Mouse (Mus musculus) forebrain, embryonic 14.5 days (tissue): ENCODE measurements around the gene Hist1h4a. TPM values are rescaled to one million over a fixed set of nuclear protein-coding genes. Genes with fewer than 3 reads are reported as not detected.

Experiments
- ATAC-seq: fragments of 200-750 bp; cut with Nextera tagmentation; 2 replicates; pipeline ENCODE4 v1.8.0; 2017; ENCODE audit warnings: mild to moderate bottlenecking, moderate library complexity
- DNase-seq: peaks from one replicate; pipeline ENCODE4 v3.0.0-alpha.2; 2015; ENCODE audit warnings: low spot score
- H3K27ac ChIP-seq: fragments of 300-500 bp; sonication (generic); 2 replicates; pipeline ENCODE4 v1.5.1; 2014; ENCODE audit warnings: low read depth, mild to moderate bottlenecking, control low read depth, low read length, moderate library complexity
- H3K27me3 ChIP-seq: fragments of 300-500 bp; sonication (generic); replicated peaks from 2 replicates; pipeline ENCODE4 v1.6.1; 2014; ENCODE audit warnings: low read length, control low read depth, mixed read lengths; ENCODE audit not compliant: control insufficient read depth, insufficient read depth
- H3K36me3 ChIP-seq: fragments of 300-500 bp; sonication (generic); 2 replicates; pipeline ENCODE4 v1.6.1; 2014; ENCODE audit warnings: low read length, control low read depth; ENCODE audit not compliant: control insufficient read depth, insufficient read depth
- H3K4me1 ChIP-seq: fragments of 300-500 bp; sonication (generic); 2 replicates; pipeline ENCODE4 v1.6.1; 2014; ENCODE audit warnings: antibody characterized with exemption, low read length, control low read depth; ENCODE audit not compliant: control insufficient read depth, insufficient read depth
- H3K4me2 ChIP-seq: fragments of 300-500 bp; sonication (generic); 2 replicates; pipeline ENCODE4 v1.6.1; 2014; ENCODE audit warnings: mild to moderate bottlenecking, control low read depth, low read length
- H3K4me3 ChIP-seq: fragments of 300-500 bp; sonication (generic); 2 replicates; pipeline ENCODE4 v1.5.1; 2014; ENCODE audit warnings: low read depth, low read length, control low read depth
- H3K9ac ChIP-seq: fragments of 300-500 bp; sonication (generic); 2 replicates; pipeline ENCODE4 v1.6.1; 2014; ENCODE audit warnings: mild to moderate bottlenecking, low read length, control low read depth, moderate library complexity
- H3K9me3 ChIP-seq: fragments of 300-500 bp; sonication (generic); replicated peaks from 2 replicates; pipeline ENCODE4 v1.6.1; 2016; ENCODE audit warnings: low read length, control low read depth, mixed read lengths; ENCODE audit not compliant: control insufficient read depth
- WGBS: fragments of 180-500 bp; shearing (Covaris S2); extraction: QIAGEN DNeasy Blood & Tissue Kit; methylation state at CpG from one replicate; pipeline ENCODE4 v1.1.7; 2014; 5-methylcytosine and 5-hydroxymethylcytosine counted together
- polyA plus RNA-seq: library from polyadenylated mRNA; unstranded; fragments of >200 nt; fragmentation: Nextera tagmentation; extraction: Ambion mirVana; gene quantifications from 2 replicates; pipeline ENCODE4 v1.2.1, GENCODE M21; 2014

Hist1h4a gene
- polyA plus RNA-seq, 1 experiment from 2014 or later: 0.97 TPM

DNA sequence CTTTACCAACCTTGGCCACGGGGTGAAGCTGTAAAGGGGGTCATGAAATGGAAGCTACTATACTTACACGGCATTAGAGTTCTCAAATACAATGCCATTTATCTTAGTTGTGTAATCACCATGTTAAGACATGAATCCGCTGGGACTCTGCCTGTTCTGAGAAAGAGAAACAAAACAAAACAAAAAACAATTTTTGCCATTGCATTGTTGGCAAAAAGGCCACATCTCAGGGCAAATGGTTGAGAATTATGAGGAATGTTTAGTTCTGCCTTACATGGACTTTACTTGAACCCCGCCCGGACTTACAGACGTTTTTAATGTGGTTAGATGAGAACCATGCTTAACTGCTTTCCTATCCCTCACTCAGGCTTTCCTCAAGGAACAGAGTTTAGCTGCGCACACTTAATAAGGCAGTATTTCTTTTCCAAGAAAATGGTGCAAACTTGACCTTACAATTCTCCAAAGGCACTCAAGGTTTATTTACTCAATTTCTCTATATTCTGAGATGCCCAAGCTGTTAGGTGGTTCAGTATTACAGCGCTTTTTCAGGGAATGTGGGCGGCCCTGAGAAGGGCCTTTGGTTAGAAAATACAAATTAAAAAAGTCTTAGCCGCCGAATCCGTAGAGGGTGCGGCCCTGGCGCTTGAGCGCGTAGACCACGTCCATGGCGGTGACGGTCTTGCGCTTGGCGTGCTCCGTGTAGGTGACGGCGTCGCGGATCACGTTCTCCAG lies 624 bp downstream of the Hist1h4a start:
- Histone ChIP-seq H3K4me3 (peak overlapping the region; percentile 53), H3K27me3 (no peaks in the 10 kb centered on the region), H3K4me1 (peaks cover 31% of the 10 kb centered on the region), H3K27ac (peak overlapping the region; percentile 88), H3K4me2 (peak overlapping the region; percentile 89), H3K9me3 (no peaks in the 10 kb centered on the region), H3K9ac (peak overlapping the region; percentile 64), H3K36me3 (no peaks in the 10 kb centered on the region)
- peak; percentile 38 for DNase-seq
- 1% methylated on average over 18 of the region's 27 CpGs for whole genome bisulfite sequencing
- ATAC-seq: no peak; the same call in 1 of the 2 replicates

DNA sequence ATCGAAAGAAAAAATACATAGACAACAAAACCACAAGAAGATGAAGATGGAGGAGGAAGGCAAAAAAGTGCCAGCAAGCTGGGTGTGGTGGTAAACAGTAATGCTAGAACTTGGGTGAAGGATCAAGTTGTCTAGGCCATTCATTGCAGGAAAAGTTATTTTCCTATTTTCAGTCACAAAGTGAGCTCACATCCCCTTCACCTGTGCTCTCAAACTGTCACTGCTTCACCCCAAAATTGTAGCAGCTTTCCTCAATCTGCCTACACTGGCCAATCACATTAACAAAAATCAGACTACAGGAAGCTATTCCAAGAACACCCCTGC lies 1.2 kb downstream of the Hist1h4a start:
- H3K4me3 ChIP-seq: peak overlapping the region; percentile 53; the same call in 1 of the 2 replicates
- peak overlapping the region; percentile 89 for H3K4me2 ChIP-seq
- no peaks in the 10 kb centered on the region for H3K9me3 ChIP-seq
- peaks cover 31% of the 10 kb centered on the region for H3K4me1 ChIP-seq
- peak overlapping the region; percentile 64 for H3K9ac ChIP-seq
- no peaks in the 10 kb centered on the region for H3K27me3 ChIP-seq
- H3K36me3 ChIP-seq: no peaks in the 10 kb centered on the region
- DNase-seq: no peak
- WGBS: 84% methylated on average over 1 of the region's 1 CpGs
- no peak for ATAC-seq
- peak overlapping the region; percentile 88; the same call in 1 of the 2 replicates for H3K27ac ChIP-seq

DNA sequence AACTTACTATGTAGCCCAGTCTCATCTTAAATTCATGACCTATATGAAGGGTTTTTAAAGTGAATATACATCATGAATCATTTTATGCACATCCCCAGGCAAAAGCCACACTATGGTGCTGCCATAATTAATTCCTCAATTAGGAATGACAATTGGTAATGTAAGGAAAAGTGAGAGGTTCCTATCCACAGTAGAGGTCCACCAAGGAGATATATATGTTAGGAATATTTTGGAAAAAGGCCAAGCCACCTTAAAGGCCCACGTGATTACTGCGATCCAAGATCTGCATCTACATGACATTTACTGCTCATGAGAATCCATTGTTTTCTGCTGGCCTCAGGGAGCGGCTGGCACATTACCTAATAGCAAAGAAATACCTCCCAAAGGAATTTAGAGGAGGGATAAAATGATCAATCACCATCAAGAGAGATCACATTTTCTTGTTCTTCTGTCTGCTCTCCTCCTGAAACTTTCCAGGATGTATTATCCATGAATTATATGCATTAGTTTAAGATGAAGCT lies 1.7 kb downstream of the Hist1h4a start:
- 78% methylated on average over 3 of the region's 3 CpGs for WGBS
- H3K27ac ChIP-seq: no peak overlapping the region
- no peaks in the 10 kb centered on the region for H3K27me3 ChIP-seq
- no peak overlapping the region for H3K4me3 ChIP-seq
- DNase-seq: no peak
- no peaks in the 10 kb centered on the region for H3K9me3 ChIP-seq
- H3K4me2 ChIP-seq: no peak overlapping the region
- H3K36me3 ChIP-seq: no peaks in the 10 kb centered on the region
- H3K9ac ChIP-seq: no peak overlapping the region
- no peak for ATAC-seq
- peaks cover 27% of the 10 kb centered on the region for H3K4me1 ChIP-seq

DNA sequence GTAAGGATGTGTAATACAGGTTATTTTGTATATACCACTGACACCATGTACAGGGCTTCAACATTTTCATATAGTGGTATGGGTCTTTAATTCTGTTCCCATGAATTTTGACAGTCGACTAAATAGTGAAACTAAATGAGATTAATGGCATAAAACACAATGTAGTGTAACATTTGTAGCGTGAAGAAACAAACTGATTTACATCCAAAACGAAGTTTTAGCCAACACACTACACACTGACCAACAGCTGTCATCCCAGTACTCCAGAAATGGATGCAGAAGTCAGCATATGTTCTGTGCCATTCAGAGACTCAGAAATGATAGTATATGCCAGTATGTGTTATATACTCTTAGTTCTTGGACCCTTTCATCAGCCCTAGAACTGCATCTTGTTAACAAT lies 3.1 kb downstream of the Hist1h4a start:
- DNase-seq: no peak
- Histone ChIP-seq H3K27ac (no peak overlapping the region), H3K4me2 (peak overlapping the region; percentile 67; the same call in 1 of the 2 replicates)

DNA sequence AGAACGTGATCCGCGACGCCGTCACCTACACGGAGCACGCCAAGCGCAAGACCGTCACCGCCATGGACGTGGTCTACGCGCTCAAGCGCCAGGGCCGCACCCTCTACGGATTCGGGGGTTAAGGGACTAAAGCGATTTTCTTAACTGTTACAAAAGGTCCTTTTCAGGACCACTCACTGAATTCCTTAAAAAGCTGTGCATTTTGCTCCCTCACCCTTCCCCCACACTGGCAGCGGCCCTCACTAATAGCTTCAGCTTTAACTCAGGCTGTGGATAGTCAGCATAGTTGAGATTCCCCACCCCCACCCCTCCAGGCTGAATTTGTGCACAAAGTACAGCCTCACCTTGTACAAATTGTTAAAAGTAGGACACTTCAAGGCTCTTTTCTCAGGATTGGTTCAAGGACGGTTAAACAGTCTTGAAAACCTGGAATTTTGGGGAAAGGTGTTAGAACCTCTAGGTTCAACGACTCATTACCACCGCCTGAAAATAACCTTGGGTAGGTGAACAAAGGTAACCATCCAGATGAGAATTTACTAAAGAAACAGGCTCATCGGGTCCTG lies 3.7 kb downstream of the Hist1h4a start:
- peak overlapping the region; percentile 67 for H3K4me2 ChIP-seq
- peak overlapping the region; percentile 33 for H3K4me3 ChIP-seq
- no peaks in the 10 kb centered on the region for H3K27me3 ChIP-seq
- ATAC-seq (peak; percentile 13; the same call in 1 of the 2 replicates), DNase-seq (peak; percentile 54)
- H3K4me1 ChIP-seq: peaks cover 17% of the 10 kb centered on the region
- peak overlapping the region; percentile 61 for H3K9ac ChIP-seq
- H3K36me3 ChIP-seq: no peaks in the 10 kb centered on the region
- WGBS: under 1% methylated on average over 15 of the region's 23 CpGs
- H3K27ac ChIP-seq: peak overlapping the region; percentile 85
- H3K9me3 ChIP-seq: no peaks in the 10 kb centered on the region

More for the DNA sequence above, 3.1 kb downstream of the Hist1h4a start:
- Histone ChIP-seq H3K9ac (no peak overlapping the region), H3K27me3 (no peaks in the 10 kb centered on the region), H3K9me3 (no peaks in the 10 kb centered on the region), H3K4me1 (peaks cover 16% of the 10 kb centered on the region), H3K36me3 (no peaks in the 10 kb centered on the region), H3K4me3 (no peak overlapping the region)
- 43% methylated on average over 3 of the region's 3 CpGs for WGBS
- no peak for ATAC-seq

DNA sequence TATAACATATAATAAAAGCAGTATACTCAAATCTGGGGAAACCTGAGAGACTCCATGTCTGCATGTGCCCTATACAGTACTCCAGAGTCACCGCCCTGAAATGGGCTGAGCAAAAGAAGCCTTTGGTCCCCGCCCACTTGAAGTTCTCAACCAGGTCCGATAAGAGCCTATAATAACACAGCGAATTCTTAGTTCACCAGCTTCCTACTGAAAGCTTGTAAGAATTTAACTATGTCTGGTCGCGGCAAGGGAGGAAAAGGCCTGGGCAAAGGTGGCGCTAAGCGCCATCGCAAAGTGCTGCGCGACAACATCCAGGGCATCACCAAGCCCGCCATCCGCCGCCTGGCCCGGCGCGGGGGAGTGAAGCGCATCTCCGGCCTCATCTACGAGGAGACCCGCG lies 4.2 kb downstream of the Hist1h4a start, which contains the start of gene Hist1h4b:
Hist1h4b (plus strand) TSS at position 224 of the 400 bp plus-strand sequence.
- peak within 1 kb of the TSS; percentile 67 for H3K4me2 ChIP-seq
- WGBS: 0% methylated on average over 17 of the region's 22 CpGs
- H3K27ac ChIP-seq: peak within 1 kb of the TSS; percentile 85
- peak within 1 kb of the TSS; percentile 61 for H3K9ac ChIP-seq
- no peaks in the 10 kb centered on the region for H3K27me3 ChIP-seq
- ATAC-seq: peak; percentile 68
- no peaks in the 10 kb centered on the region for H3K36me3 ChIP-seq
- H3K4me1 ChIP-seq: peaks cover 17% of the 10 kb centered on the region
- peak within 1 kb of the TSS; percentile 33 for H3K4me3 ChIP-seq
- peak; percentile 99 for DNase-seq
- no peaks in the 10 kb centered on the region for H3K9me3 ChIP-seq

DNA sequence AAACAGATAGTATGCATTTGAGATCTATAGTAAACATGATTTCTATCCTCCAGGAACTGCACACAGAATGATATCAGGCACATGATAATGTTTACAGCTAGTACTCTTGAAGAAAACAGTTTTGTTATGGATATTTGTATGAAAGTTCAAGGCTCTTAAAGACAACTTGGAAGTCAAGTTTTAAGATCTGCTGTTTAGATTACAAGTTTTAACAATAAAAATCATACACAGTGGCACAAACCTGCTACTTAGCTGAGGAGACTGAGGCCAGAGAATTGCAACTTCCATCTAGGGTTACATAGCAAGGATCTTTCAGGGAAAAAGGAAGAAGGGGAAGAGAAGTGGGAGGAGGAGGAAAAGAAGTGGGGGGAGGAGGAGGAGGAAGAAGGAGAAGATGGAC lies 6.0 kb downstream of the Hist1h4a start:
- Histone ChIP-seq H3K9ac (no peak overlapping the region), H3K27me3 (no peaks in the 10 kb centered on the region), H3K9me3 (no peaks in the 10 kb centered on the region), H3K4me3 (no peak overlapping the region), H3K4me2 (no peak overlapping the region), H3K36me3 (no peaks in the 10 kb centered on the region), H3K27ac (no peak overlapping the region), H3K4me1 (peaks cover 7% of the 10 kb centered on the region)
- DNase-seq (no peak), ATAC-seq (no peak)

DNA sequence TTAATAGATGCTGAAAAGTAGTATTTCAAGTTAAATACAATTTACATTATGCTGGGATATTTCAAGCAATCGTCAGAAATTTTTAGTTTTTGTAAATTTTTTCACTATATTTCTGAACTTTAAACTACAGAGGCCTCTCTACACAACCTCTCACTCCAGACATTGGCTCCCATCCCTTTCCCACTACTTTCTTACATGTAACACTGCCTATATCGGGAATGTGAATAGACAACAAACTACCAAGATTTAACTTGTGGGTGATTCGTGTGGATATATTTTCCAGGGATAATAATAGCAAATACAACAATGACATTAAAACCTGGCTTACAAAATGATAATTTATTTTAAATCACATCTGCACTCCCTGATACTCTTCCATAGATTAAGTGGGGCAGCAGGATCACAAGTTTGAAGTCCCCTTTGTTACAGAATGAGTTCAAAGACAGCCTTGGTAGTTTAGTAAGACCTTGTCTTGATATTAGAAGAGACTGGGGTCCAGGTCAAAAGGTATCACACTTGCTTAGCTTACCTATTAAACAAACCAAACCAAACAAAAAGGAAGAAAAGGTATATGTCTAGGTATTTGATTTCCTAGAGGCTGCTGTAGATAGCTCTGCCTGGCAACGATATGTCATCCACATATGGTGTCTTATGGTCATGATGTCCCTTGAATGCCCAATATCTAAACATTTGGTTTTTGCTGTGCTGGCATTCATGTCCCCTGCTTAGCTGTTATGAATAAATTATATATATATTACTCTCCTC lies 7.5 kb downstream of the Hist1h4a start:
- ATAC-seq: no peak
- Histone ChIP-seq H3K4me1 (peaks cover 6% of the 10 kb centered on the region), H3K9me3 (no peaks in the 10 kb centered on the region), H3K27ac (peak overlapping the region; percentile 65; the same call in 1 of the 2 replicates), H3K36me3 (no peaks in the 10 kb centered on the region), H3K4me2 (peak overlapping the region; percentile 50; the same call in 1 of the 2 replicates), H3K27me3 (no peaks in the 10 kb centered on the region), H3K4me3 (peak overlapping the region; percentile 26), H3K9ac (peak overlapping the region; percentile 54; the same call in 1 of the 2 replicates)
- 41% methylated on average over 4 of the region's 4 CpGs for WGBS
- no peak for DNase-seq
